Mouse (Mus musculus): ENCODE measurements at regions not wholly inside any gene's neighbourhood (a gene's known extent, or its start where the extent isn't known, plus 50 kb on each side); places are given as distances from the start of the nearest gene placed in this dataset.
"Not testable (repeated sequence)": the region's sequence is repeated elsewhere in the genome, so short reads cannot be mapped to it uniquely, and the experiment has no call there.

DNA sequence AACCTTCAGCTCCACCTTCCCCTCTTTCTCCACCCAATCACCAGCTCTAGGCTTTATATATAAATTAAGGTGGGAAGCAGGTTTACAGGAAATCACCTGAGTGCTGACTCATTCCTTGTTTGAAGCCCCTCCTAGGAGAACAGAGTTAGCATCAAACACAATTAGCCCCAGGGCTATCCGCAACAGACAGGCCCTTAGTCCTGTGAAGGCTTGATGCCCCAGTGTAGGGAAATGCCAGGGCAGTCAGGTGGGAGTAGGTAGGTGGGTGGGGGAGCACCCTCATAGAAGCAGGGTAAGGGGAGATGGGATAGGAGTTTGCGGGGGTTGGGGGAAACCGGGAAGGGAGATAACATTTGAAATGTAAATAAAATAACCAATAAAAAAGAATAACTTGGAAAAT, 123.2 kb downstream of the Brms1l start:
- in situ Hi-C loops (cut with MboI; ENCODE audit: low pct_unique_long_range_greater_than_20kb in 1 of 2, low sequenced_read_pairs in 2 of 2, unreplicated experiment in 1 of 2): not testable (repeated sequence)

DNA sequence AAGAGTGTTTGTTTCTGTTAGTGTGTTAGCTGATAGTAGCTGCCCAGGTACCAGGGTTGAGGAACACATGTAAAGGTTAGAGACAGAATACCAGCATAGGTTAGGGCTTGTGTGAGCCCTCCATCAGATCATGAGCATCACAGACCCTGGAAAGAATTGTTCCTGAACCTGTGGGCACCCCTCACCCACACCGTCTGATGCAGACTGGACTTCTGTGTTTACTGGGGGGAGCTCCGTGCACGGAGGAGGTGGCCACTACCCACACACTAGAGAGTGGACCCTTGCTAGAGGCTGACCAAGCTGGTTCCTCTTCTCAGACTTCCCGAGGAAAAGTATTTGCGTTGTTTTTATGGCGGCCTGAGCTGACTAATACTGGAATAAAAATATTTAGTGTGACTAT, 104.4 kb downstream of the Brms1l start:
- in situ Hi-C loops (cut with MboI; ENCODE audit: low pct_unique_long_range_greater_than_20kb in 1 of 2, low sequenced_read_pairs in 2 of 2, unreplicated experiment in 1 of 2): no loop called here

DNA sequence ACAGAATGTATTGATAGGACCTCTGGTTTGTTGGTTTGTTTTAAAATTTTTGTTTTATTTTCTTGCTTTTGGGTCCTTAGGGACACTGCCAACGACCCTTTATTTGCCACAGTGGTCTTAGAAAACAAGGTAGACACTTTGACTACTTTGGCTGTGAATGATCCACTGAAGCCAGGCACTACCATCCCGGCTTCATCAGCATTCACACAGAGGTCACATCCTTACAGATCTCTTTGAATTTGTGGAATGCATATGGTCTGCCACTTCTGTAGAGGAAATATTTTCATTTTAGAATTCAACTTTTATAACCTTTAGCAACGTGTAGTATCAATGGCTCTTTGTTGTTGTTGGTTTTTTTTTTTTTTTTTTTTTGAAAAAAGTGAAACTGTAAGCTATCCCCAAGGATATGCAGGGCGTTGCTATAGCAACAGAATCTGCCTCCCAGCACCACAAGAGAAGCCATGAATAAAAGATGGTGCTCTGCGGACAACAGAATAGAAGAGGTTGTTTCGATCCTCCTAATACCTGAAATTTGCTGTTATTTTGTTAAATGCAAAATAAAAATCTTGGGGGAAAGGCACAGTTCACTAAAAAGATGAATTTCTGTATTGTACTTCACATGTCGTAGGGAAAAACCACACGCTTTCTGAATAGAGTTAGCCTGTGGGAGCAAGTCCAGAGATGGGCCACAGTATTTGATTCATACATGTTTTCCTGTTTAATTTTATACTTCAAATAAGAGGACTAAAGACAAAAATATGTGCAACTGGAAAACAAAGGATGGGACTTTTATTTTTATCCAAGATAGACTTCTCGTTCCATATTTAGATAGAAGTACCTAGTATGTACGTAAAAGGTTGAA, 103.4 kb downstream of the Brms1l start:
- in situ Hi-C loops (cut with MboI; ENCODE audit: low pct_unique_long_range_greater_than_20kb in 1 of 2, low sequenced_read_pairs in 2 of 2, unreplicated experiment in 1 of 2): no loop called here

DNA sequence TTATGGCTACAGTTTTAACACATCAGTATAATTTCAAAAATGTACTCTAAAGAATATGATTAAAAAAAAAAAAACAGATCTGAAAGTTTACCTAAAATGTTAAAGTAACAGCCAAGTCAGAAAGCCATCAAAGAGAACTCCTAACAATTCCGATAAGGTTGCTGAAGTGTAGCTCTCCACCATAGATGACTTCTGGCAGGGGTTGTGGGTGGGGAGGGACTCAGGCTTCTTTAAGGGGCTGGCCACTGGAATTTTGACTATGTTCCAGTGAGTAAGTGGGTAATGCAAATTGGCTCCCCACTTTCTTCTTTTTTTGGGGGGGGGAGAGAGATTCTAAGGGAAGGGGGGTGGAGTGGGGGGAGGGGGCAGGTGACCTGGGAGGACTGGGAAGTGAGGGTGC, 98.0 kb downstream of the Brms1l start:
- in situ Hi-C loops (cut with MboI; ENCODE audit: low pct_unique_long_range_greater_than_20kb in 1 of 2, low sequenced_read_pairs in 2 of 2, unreplicated experiment in 1 of 2): no loop called here

DNA sequence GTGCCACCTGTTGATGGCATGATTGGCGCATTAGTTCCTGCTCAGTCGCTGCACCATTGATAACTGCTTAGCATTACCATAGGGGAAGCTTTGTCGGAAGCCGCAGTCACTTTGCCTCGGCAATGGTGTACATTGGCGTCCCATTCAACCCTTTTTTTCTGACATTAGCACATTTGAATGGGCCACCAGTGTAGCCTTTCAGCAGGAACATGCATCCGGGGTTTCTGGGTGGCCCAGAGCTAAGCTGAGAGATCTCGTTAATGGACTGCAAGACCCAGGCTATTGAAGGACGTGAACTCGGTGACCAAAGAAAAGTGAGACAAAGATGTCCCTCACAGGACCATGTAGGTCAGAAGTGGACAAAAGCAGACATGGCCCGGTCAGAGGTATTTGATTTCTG, 97.3 kb downstream of the Brms1l start:
- in situ Hi-C loops (cut with MboI; ENCODE audit: low pct_unique_long_range_greater_than_20kb in 1 of 2, low sequenced_read_pairs in 2 of 2, unreplicated experiment in 1 of 2): no loop called here

DNA sequence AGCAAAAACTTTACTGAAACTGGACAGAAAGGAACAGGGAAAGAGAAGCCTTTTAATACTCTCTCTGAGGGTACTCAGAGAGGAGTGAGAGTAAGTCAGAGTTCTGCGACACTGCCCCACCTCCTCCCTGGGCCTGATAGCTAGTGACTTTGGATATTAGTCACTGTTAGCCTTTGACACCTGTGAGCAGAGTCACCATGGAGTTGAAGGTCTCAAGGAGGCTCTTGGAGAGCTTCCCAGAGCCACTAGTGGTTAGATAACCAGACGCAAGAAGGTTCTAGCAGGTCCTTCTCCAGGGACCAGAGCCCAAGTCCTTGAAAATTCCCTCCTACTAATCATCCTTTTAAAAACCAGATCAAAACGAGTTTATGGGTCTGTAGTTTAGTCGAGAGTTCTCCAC, 94.3 kb downstream of the Brms1l start:
- in situ Hi-C loops (cut with MboI; ENCODE audit: low pct_unique_long_range_greater_than_20kb in 1 of 2, low sequenced_read_pairs in 2 of 2, unreplicated experiment in 1 of 2): no loop called here

DNA sequence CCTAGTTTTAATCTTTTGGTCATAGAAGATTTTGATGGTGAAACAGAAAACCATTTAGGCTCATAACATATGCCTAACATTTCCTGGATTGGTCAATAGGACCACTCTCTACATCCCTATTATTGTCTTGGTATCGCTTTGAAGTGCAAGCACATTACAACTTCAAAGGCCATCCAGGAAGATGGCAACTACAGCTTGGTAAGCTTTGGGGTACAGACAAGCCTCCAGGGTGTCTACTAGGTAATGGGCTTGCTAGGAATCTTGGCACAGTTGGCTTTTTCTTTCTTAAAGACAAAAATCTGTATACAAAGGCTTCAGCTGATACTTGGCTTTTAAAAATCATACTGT, 90.8 kb downstream of the Brms1l start:
- in situ Hi-C loops (cut with MboI; ENCODE audit: low pct_unique_long_range_greater_than_20kb in 1 of 2, low sequenced_read_pairs in 2 of 2, unreplicated experiment in 1 of 2): no loop called here

DNA sequence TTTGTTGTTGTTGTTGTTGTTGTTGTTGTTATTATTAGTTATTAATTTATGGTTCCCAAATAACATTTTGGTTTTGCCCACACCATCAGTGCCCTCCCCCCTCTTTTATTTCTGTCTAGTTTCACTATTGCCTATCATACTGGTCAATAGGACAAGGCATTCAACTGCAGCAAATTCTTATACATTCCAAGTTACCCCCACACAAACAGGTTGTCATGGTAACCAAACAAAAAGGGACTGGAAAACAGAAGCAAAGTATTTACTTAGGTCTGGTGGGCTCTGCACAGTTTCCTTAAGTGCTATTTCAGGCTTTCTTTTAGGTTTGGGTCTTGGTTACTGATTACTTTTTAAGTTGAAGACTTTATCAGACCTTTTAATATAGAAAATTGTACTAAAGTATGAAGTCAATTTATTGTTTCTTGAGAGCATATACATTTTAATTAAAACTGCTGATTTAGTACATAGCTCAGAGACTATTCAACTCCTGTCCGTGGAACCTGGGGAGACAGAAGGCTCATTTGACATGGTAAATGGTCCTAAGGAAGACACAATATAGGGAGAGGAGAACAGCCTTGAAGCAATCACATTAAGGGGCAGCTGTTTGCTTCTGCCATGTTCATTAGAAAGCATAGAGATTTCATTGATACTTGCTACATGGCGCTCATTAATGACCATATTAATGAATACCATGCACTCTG, 90.3 kb downstream of the Brms1l start:
- in situ Hi-C loops (cut with MboI; ENCODE audit: low pct_unique_long_range_greater_than_20kb in 1 of 2, low sequenced_read_pairs in 2 of 2, unreplicated experiment in 1 of 2): no loop called here

Data from mouse embryonic stem cell (cell line).